Mouse (Mus musculus) liver, postnatal 0 days (tissue): Measurements from ENCODE around the gene Cacng8. TPM values are rescaled to one million over a fixed set of nuclear protein-coding genes. Genes with fewer than 3 reads are reported as not detected.

Experiments
- ATAC-seq: fragments of 200-750 bp; cut with Nextera tagmentation; 2 replicates; pipeline ENCODE4 v1.8.0; 2017; ENCODE audit warnings: mild to moderate bottlenecking, moderate library complexity
- DNase-seq: peaks from one replicate; pipeline ENCODE4 v3.0.0-alpha.2; 2016
- H3K27ac ChIP-seq: fragments of 300-500 bp; sonication (generic); 2 replicates; pipeline ENCODE4 v1.5.1; 2014; ENCODE audit warnings: antibody characterized with exemption, moderate library complexity, mild to moderate bottlenecking, low read depth
- H3K27me3 ChIP-seq: fragments of 300-500 bp; sonication (generic); 2 replicates; pipeline ENCODE4 v1.6.1; 2014; ENCODE audit warnings: low read length, control low read depth, mixed read lengths; ENCODE audit not compliant: insufficient read depth
- H3K36me3 ChIP-seq: fragments of 300-500 bp; sonication (generic); replicated peaks from 2 replicates; pipeline ENCODE4 v1.6.1; 2014; ENCODE audit warnings: mild to moderate bottlenecking, control low read depth, low read length, moderate library complexity, mixed read lengths; ENCODE audit not compliant: insufficient read depth
- H3K4me1 ChIP-seq: fragments of 300-500 bp; sonication (generic); 2 replicates; pipeline ENCODE4 v1.6.1; 2014; ENCODE audit warnings: antibody characterized with exemption, mild to moderate bottlenecking, control low read depth; ENCODE audit not compliant: insufficient read depth
- H3K4me2 ChIP-seq: fragments of 300-500 bp; sonication (generic); 2 replicates; pipeline ENCODE4 v1.6.1; 2014; ENCODE audit warnings: low read depth, mild to moderate bottlenecking, low read length, moderate library complexity, mixed read lengths
- H3K4me3 ChIP-seq: fragments of 300-500 bp; sonication (generic); 2 replicates; pipeline ENCODE4 v1.5.1; 2014; ENCODE audit warnings: low read depth, low read length
- H3K9ac ChIP-seq: fragments of 300-500 bp; sonication (generic); replicated peaks from 2 replicates; pipeline ENCODE4 v1.6.1; 2014; ENCODE audit warnings: mild to moderate bottlenecking, moderate library complexity
- H3K9me3 ChIP-seq: fragments of 300-500 bp; sonication (generic); 2 replicates; pipeline ENCODE4 v1.6.1; 2016; ENCODE audit warnings: mild to moderate bottlenecking, control low read depth, low read length, mixed read lengths
- CTCF ChIP-seq: sonication (generic); IDR thresholded peaks from 2 replicates; pipeline ENCODE4 v1.5.1; 2016; ENCODE audit warnings: antibody characterized with exemption, low read depth
- EP300 ChIP-seq: IDR thresholded peaks from 2 replicates; pipeline ENCODE4 v1.6.1; 2016; ENCODE audit warnings: antibody characterized with exemption, low read depth, mild to moderate bottlenecking
- WGBS: fragments of 180-500 bp; shearing (Covaris S2); extraction: QIAGEN DNeasy Blood & Tissue Kit; methylation state at CpG from one replicate; pipeline ENCODE4 v1.1.7; 2014; ENCODE audit not compliant: insufficient replicate concordance; 5-methylcytosine and 5-hydroxymethylcytosine counted together
- polyA plus RNA-seq: library from polyadenylated mRNA; unstranded; fragments of >200 nt; fragmentation: Nextera tagmentation; extraction: Ambion mirVana; gene quantifications from 2 replicates; pipeline ENCODE4 v1.2.1, GENCODE M21; 2015

Gene Cacng8
- polyA plus RNA-seq, 1 experiment from 2014 or later = not detected

GRCm38 (mm10) chr7:3421297-3421696, 30.8 kb downstream of the Cacng8 start:
- Histone ChIP-seq H3K4me3 (no peak overlapping the region), H3K4me2 (no peak overlapping the region), H3K9me3 (no peaks in the 10 kb centered on the region), H3K9ac (no peak overlapping the region), H3K27me3 (peaks cover 57% of the 10 kb centered on the region), H3K27ac (no peak overlapping the region), H3K4me1 (no peaks in the 10 kb centered on the region), H3K36me3 (no peaks in the 10 kb centered on the region)
- TF ChIP-seq CTCF (no peak), EP300 (no peak)
- ATAC-seq = no peak
- 77% methylated on average over 3 of the region's 3 CpGs for WGBS
- DNase-seq = no peak

GRCm38 (mm10) chr7:3422051-3422450, 31.6 kb downstream of the Cacng8 start:
- Histone ChIP-seq H3K27me3 (peaks cover 51% of the 10 kb centered on the region), H3K4me3 (no peak overlapping the region), H3K4me2 (no peak overlapping the region), H3K9me3 (no peaks in the 10 kb centered on the region), H3K27ac (no peak overlapping the region), H3K9ac (no peak overlapping the region), H3K36me3 (no peaks in the 10 kb centered on the region), H3K4me1 (no peaks in the 10 kb centered on the region)
- no peak for TF ChIP-seq EP300
- no peak for TF ChIP-seq CTCF
- DNase-seq = no peak
- WGBS = 43% methylated on average over 7 of the region's 7 CpGs
- ATAC-seq = no peak

GRCm38 (mm10) chr7:3423430-3423829, 32.9 kb downstream of the Cacng8 start:
- WGBS = 3% methylated on average over 30 of the region's 30 CpGs
- no peak for ATAC-seq
- DNase-seq = no peak

GRCm38 (mm10) chr7:3423895-3424294, 33.4 kb downstream of the Cacng8 start, which contains the start of gene Cacng6:
Cacng6 (plus strand) TSS chr7:3424195.
- Histone ChIP-seq H3K27me3 (peaks cover 40% of the 10 kb centered on the region), H3K27ac (no peak within 1 kb of the TSS), H3K36me3 (no peaks in the 10 kb centered on the region), H3K4me3 (no peak within 1 kb of the TSS), H3K4me1 (no peaks in the 10 kb centered on the region), H3K4me2 (no peak within 1 kb of the TSS; the same call in 1 of the 2 replicates), H3K9ac (no peak within 1 kb of the TSS), H3K9me3 (no peaks in the 10 kb centered on the region)
- 34% methylated on average over 4 of the region's 4 CpGs for WGBS
- TF ChIP-seq EP300 (no peak), CTCF (no peak)
- ATAC-seq (no peak), DNase-seq (no peak)

More at GRCm38 (mm10) chr7:3423430-3423829, 32.9 kb downstream of the Cacng8 start:
- Histone ChIP-seq H3K27me3 (peaks cover 40% of the 10 kb centered on the region), H3K9ac (no peak overlapping the region), H3K4me3 (no peak overlapping the region), H3K4me1 (no peaks in the 10 kb centered on the region), H3K27ac (no peak overlapping the region), H3K4me2 (no peak overlapping the region; the same call in 1 of the 2 replicates), H3K36me3 (no peaks in the 10 kb centered on the region), H3K9me3 (no peaks in the 10 kb centered on the region)
- no peak for TF ChIP-seq EP300
- no peak for TF ChIP-seq CTCF

GRCm38 (mm10) chr7:3425141-3425540, 34.7 kb downstream of the Cacng8 start:
- WGBS = 89% methylated on average over 5 of the region's 5 CpGs
- Histone ChIP-seq H3K4me3 (no peak overlapping the region), H3K36me3 (no peaks in the 10 kb centered on the region), H3K4me2 (no peak overlapping the region), H3K9ac (no peak overlapping the region), H3K9me3 (no peaks in the 10 kb centered on the region), H3K27me3 (peaks cover 36% of the 10 kb centered on the region), H3K27ac (no peak overlapping the region), H3K4me1 (no peaks in the 10 kb centered on the region)
- ATAC-seq (no peak), DNase-seq (no peak)
- TF ChIP-seq EP300 (no peak), CTCF (no peak)

GRCm38 (mm10) chr7:3430161-3430560, 39.7 kb downstream of the Cacng8 start:
- Histone ChIP-seq H3K27me3 (no peaks in the 10 kb centered on the region), H3K4me2 (no peak overlapping the region), H3K4me3 (no peak overlapping the region), H3K9me3 (no peaks in the 10 kb centered on the region), H3K36me3 (no peaks in the 10 kb centered on the region), H3K9ac (no peak overlapping the region), H3K4me1 (no peaks in the 10 kb centered on the region), H3K27ac (no peak overlapping the region)
- WGBS = 70% methylated on average over 6 of the region's 6 CpGs
- no peak for TF ChIP-seq EP300
- ATAC-seq (no peak), DNase-seq (no peak)

- WGBS = 91% methylated on average over 1 of the region's 1 CpGs
- H3K4me2 ChIP-seq = no peak overlapping the region
- no peaks in the 10 kb centered on the region for H3K4me1 ChIP-seq
- H3K27me3 ChIP-seq = no peaks in the 10 kb centered on the region
- H3K9me3 ChIP-seq = no peaks in the 10 kb centered on the region
- ATAC-seq (no peak), DNase-seq (no peak)
- no peaks in the 10 kb centered on the region for H3K36me3 ChIP-seq
- TF ChIP-seq CTCF (no peak), EP300 (no peak)
- no peak overlapping the region for H3K27ac ChIP-seq
- no peak overlapping the region for H3K4me3 ChIP-seq
- no peak overlapping the region for H3K9ac ChIP-seq
Observed at GRCm38 (mm10) chr7:3432066-3432465, 41.6 kb downstream of the Cacng8 start.
